Mouse (Mus musculus): ENCODE results near the gene Mrm3. TPM values are rescaled to one million over a fixed set of nuclear protein-coding genes. Genes with fewer than 3 reads are reported as not detected.
A peak's percentile ranks its signal among the peaks of the same experiment; 100 is the strongest.
"Not testable (repeated sequence)": the region's sequence is repeated elsewhere in the genome, so short reads cannot be mapped to it uniquely, and the experiment has no call there.

Gene Mrm3
- total RNA-seq (2015; ENCODE audit: low replicate concordance) (5.8 and 6.7 TPM in 2 replicates), total RNA-seq (2017; ENCODE audit: low replicate concordance) (2.3 and 2.4 TPM in 2 replicates)

DNA sequence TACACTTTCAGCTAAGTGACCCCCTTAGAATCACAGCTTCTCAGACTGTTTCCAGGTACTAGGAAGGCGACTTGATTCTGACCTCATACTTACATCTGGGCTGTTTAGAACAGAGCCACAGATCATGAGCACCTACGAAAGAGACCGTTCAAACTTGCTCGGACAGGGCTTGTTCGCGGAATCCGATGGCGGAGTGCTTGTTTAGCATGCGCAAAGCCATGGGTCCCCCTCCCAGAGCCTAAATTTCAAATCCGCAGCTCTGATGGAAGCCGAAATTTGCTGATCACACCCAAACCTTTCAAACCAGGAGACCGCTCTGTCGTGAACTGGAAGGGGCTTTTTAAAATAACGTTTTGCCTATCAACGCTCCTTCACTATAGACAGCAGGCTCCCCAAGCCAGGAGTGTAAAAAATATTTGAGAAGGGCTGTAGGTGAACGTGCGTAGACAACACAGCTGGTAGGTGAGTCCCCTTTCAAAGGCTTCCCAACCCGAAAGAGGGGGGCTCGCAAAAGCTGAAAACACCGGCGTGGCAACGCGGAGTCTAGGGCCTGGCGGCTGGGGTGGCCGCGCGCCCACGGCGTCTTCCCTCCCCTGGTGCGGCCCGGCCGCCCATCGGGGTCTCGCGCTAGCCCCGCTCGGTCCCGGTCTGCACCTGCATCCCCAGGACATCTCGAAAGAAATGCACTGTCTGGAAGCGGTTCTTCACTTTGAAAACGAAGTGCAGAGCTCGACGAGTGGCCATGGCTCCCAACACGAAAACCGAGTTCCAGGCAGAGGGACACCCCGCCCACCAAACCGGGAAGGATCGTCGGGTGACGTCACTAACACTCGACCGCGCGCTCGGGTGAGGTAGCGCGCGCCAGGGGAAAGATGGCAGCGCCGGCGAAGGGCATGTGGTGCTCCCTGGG is at the start of gene Mrm3, which contains the start of gene Glod4:
Mrm3 (plus strand) TSS at position 815 of the 910 bp plus-strand sequence.
Glod4 (minus strand) TSS at position 825 of the 910 bp plus-strand sequence.
- ATAC-seq (replicated peaks; ENCODE audit: low FRiP score, poor library complexity, severe bottlenecking): peak; percentile 98

DNA sequence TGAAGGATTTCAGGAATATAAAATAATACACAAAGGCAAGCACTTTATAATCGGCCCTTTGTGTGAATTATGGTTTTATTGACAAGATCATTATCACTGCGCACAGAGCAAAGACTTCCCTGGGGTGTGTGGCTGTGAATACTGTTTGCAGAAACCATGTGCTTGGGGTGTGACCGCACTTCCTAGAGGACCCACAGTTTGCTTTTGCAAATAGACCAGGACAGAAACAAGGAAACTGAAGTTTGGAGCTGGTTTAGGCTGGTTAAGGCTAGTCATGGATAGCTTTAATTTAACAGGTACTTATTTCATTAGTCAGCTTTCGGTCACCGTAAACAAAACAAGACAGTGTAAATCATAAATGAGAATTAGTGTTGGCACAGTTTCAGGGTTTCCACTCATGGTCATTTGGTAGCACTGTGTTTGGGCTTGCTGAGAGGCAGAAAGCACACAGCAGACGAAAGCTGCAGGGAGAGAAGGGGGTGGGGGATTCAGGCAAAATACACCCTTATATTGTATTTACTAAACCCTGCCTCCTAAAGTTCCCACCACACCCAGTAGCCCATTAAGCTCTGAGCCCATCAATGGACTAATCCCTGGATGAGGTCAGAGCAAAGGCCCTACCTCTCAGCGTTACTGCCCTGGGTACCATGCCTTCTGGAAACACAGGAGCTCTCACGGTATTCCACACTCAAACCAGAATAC is 47.1 kb upstream of the Mrm3 start:
- ATAC-seq (replicated peaks; ENCODE audit: low FRiP score, poor library complexity, severe bottlenecking): no peak

GRCm38 (mm10) chr11:76196977-76197469 is 46.5 kb upstream of the Mrm3 start:
- no peak for ATAC-seq (replicated peaks; ENCODE audit: low FRiP score, poor library complexity, severe bottlenecking)

- peak; percentile 97 for ATAC-seq (replicated peaks; ENCODE audit: low FRiP score, poor library complexity, severe bottlenecking)
Measured at GRCm38 (mm10) chr11:76201761-76202674, 41.5 kb upstream of the Mrm3 start.

DNA sequence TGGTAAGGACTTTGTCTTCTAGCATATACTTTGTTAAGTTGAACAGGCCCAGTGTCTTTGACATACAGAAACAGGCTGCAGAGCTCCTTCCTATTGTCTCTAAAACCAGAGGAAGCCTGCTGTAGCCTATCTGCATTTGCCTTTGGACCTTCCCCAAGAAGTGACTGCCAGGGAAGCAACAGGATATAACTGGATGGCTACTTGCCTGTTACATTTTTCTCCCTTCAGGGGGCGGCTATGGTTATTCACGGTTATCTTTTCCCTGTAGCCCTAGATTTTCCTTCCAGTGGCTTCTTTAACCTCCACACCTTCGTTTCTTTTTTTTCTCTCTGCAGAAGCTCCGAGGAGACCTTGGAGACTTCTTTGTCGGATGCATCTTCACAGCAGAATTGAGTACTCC is 36.7 kb upstream of the Mrm3 start:
- no peak for ATAC-seq (replicated peaks; ENCODE audit: low FRiP score, poor library complexity, severe bottlenecking)

- ATAC-seq (replicated peaks; ENCODE audit: low FRiP score, poor library complexity, severe bottlenecking): no peak
Measured at GRCm38 (mm10) chr11:76210228-76210985, 33.1 kb upstream of the Mrm3 start.

DNA sequence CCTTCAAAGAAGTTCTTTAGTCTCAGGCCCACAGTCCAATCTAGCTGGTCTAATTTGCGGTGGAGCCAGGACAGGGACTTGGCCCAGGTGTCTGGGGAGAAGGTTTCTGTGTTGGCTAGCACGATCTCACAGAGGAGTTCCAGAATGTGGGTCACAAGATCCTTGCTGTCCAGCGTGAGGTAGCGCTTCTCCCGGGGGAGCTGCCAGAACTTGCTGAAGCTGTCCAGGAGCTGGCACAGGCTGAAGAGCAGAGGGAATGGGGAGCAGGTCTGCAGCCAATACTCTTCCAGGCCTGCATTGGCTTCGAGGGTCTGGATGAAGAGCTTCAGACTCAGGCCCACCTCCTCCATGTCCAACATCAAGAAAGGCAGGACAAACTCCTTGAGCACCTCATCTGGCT is 31.9 kb upstream of the Mrm3 start:
- not testable (repeated sequence) for ATAC-seq (replicated peaks; ENCODE audit: low FRiP score, poor library complexity, severe bottlenecking)

DNA sequence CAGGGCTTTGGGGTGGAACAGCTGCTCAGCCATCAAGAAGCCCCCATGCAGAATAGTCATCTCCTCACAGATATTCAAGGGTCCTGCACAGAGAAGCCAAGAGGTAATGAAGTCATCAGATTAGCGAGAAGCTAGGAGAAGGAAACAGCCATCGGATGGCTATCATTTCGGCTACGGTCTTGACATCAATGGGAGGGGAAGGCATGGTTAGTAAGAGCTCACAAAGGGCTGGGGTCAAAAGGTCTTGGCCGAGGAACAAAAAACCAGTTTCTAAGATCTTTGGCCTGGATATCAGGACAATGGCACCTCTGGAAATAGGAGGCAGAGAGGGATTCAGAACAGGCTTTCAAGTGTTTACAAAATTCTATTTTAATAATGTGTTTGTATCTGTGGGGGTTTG is 29.7 kb upstream of the Mrm3 start:
- ATAC-seq (replicated peaks; ENCODE audit: low FRiP score, poor library complexity, severe bottlenecking): no peak

- no peak for ATAC-seq (replicated peaks; ENCODE audit: low FRiP score, poor library complexity, severe bottlenecking)
Measured at GRCm38 (mm10) chr11:76215011-76215410, 28.5 kb upstream of the Mrm3 start.

DNA sequence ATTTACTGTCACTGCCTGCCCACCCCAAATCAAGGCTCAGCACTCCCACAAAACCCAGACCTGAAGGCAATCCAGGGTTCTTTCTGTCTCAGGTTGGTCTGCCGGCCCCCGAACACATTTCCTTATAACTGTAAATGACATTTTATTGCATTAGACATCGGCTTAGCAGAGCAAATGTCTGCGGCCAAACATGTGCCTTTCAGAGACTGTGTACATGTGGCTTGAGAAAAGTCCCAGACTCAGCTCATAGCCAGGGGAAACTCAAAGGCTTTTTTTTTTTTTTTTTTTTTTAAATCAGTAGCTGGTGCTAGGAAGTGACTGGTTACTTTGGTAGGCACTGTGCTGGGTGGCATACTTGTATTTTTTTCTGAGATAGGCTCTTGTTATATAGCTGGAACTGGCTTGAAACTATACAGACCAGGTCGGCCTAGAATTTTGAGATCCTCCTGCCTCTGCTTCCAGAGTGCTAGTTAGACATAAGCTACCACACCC is 27.4 kb upstream of the Mrm3 start:
- no peak for ATAC-seq (replicated peaks; ENCODE audit: low FRiP score, poor library complexity, severe bottlenecking)

GRCm38 (mm10) chr11:76216681-76217389 is 26.7 kb upstream of the Mrm3 start:
- peak; percentile 3; the same call in 1 of the 2 replicates for ATAC-seq (replicated peaks; ENCODE audit: low FRiP score, poor library complexity, severe bottlenecking)

DNA sequence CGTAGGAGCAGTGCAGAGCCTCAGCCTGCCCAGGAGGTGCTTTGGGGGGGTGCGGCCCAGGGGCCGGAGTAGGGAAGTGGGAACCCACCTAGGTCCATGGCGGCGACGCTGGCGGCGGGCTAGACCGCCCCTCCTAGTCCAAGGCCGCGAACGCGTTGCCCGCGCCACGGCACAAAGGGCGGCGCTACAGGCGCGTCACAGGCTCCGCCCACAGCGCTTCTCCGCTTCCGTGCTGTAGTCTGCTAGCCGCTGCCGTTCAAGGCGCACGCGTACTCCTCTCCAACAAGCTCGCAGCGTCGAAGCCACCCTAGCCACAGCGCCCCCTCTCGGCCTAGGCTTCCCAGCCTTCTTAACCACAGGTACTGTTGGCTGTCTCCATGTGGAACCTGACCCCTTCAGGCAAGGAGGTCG is 26.1 kb upstream of the Mrm3 start, which contains the start of the genes Dbil5 and Gemin4:
Dbil5 (plus strand) TSS at position 219 of the 411 bp plus-strand sequence.
Gemin4 (minus strand) TSS at position 275 of the 411 bp plus-strand sequence.
- ATAC-seq (replicated peaks; ENCODE audit: low FRiP score, poor library complexity, severe bottlenecking): peak; percentile 98

GRCm38 (mm10) chr11:76224631-76225030 is 18.9 kb upstream of the Mrm3 start:
- ATAC-seq (replicated peaks; ENCODE audit: low FRiP score, poor library complexity, severe bottlenecking): no peak

- ATAC-seq (replicated peaks; ENCODE audit: low FRiP score, poor library complexity, severe bottlenecking): no peak
Measured at GRCm38 (mm10) chr11:76225051-76225450, 18.5 kb upstream of the Mrm3 start.

DNA sequence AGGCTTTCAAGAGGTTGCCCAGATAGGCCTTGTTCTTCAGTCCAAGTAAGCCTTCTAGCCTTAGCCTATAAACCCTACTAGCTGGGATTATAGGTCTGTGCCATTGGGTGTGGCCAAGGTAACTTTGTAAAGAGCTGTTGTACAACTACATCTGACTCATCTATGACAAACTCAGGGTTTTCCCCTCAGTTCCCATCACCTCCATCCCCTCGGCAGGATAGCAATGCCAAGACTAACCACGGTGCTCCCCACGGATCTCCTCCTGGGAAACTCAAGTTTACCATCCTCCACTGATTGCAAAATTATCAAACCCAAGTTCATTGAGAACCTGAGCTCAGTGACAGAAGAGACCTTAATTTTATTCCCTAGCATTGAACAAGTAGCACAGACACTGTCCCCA is 7.4 kb upstream of the Mrm3 start:
- ATAC-seq (replicated peaks; ENCODE audit: low FRiP score, poor library complexity, severe bottlenecking): no peak

GRCm38 (mm10) chr11:76239750-76240149 is 3.8 kb upstream of the Mrm3 start:
- ATAC-seq (replicated peaks; ENCODE audit: low FRiP score, poor library complexity, severe bottlenecking): no peak

DNA sequence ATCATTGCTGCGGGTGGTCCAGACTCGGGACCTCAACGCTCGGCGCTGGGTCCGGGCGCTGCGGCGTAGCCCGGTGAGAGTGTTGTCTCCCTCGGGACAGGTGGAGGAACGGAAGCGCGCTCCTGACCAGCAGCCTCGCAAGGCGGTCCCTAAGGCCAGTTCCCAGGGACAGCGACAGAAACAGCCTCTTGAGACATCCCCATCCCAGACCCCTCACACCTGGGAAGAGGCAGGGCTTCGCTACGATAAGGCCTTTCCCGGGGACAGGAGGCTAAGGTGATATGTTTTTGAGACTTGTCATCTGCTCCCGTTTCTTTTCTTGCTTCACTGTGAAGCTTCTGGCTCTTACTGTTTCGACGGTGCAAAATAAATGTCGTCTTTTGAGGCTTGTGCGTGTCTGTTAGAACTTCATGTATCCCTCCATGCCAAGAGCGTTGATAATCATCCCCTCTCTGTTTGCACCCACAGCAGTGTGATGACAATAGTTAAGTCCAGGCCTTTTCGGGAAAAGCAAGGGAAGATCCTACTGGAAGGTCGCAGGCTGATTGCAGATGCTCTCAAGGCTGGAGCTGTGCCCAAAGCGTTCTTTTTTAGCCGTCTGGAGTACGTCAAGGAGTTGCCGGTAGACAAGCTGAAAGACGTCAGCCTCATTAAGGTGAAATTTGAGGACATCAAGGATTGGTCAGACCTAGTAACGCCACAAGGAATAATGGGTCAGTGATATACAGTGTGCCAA is 464 bp downstream of the Mrm3 start:
- peak; percentile 56; the same call in 1 of the 2 replicates for ATAC-seq (replicated peaks; ENCODE audit: low FRiP score, poor library complexity, severe bottlenecking)
